Mouse (Mus musculus): Measurements from ENCODE around the gene Mier2. TPM values are rescaled to one million over a fixed set of nuclear protein-coding genes. Genes with fewer than 3 reads are reported as not detected.

The Mier2 gene
- 18.7 and 21.7 TPM in 2 replicates for polyA plus RNA-seq (2011; ENCODE audit: insufficient read depth, insufficient read length, low replicate concordance, missing spikeins)

- no peak within 1 kb of the TSS for H3K27ac ChIP-seq (ENCODE audit: control insufficient read depth, insufficient read depth, low read depth, low read length, poor library complexity)
Measured at GRCm38 (mm10) chr10:79554330-79555237, at the start of gene Mier2. Gene Mier2, minus strand, starts transcription at chr10:79555199.

GRCm38 (mm10) chr10:79597936-79598230 is 42.9 kb upstream of the Mier2 start:
- TF ChIP-seq POLR2A (IDR thresholded peaks at IDR 0.05; ENCODE audit: borderline replicate concordance, control insufficient read depth, low read depth, low read length) (no peak), CTCF (IDR thresholded peaks at IDR 0.05; ENCODE audit: control insufficient read depth, insufficient read depth, low read length) (no peak)
- no peaks in the 10 kb centered on the region for H3K4me1 ChIP-seq (ENCODE audit: control insufficient read depth, insufficient read depth, low read length)
- WGBS, result 73% methylated on average over 4 of the region's 4 CpGs
- no peak overlapping the region for H3K27ac ChIP-seq (ENCODE audit: control insufficient read depth, insufficient read depth, low read depth, low read length, poor library complexity)
- no peak overlapping the region for H3K4me3 ChIP-seq (replicated peaks; ENCODE audit: control insufficient read depth, low read depth, low read length)

More at GRCm38 (mm10) chr10:79554330-79555237, at the start of gene Mier2:
- H3K4me3 ChIP-seq (replicated peaks; ENCODE audit: control insufficient read depth, low read depth, low read length), result peak within 1 kb of the TSS; percentile 71
- WGBS, result under 1% methylated on average over 107 of the region's 108 CpGs
- H3K4me1 ChIP-seq (ENCODE audit: control insufficient read depth, insufficient read depth, low read length), result no peaks in the 10 kb centered on the region
- TF ChIP-seq CTCF (IDR thresholded peaks at IDR 0.05; ENCODE audit: control insufficient read depth, insufficient read depth, low read length), result no peak
- no peak; the same call in 1 of the 2 replicates for TF ChIP-seq POLR2A (IDR thresholded peaks at IDR 0.05; ENCODE audit: borderline replicate concordance, control insufficient read depth, low read depth, low read length)

- H3K4me1 ChIP-seq (ENCODE audit: control insufficient read depth, insufficient read depth, low read length), result no peaks in the 10 kb centered on the region
- 18% methylated on average over 13 of the region's 13 CpGs for WGBS
- TF ChIP-seq CTCF (IDR thresholded peaks at IDR 0.05; ENCODE audit: control insufficient read depth, insufficient read depth, low read length), result no peak
- TF ChIP-seq POLR2A (IDR thresholded peaks at IDR 0.05; ENCODE audit: borderline replicate concordance, control insufficient read depth, low read depth, low read length), result no peak
- no peak overlapping the region for H3K27ac ChIP-seq (ENCODE audit: control insufficient read depth, insufficient read depth, low read depth, low read length, poor library complexity)
- H3K4me3 ChIP-seq (replicated peaks; ENCODE audit: control insufficient read depth, low read depth, low read length), result no peak overlapping the region
Measured at GRCm38 (mm10) chr10:79597051-79597935, 42.3 kb upstream of the Mier2 start.

- 68% methylated on average over 8 of the region's 8 CpGs for WGBS
- no peak for TF ChIP-seq POLR2A (IDR thresholded peaks at IDR 0.05; ENCODE audit: borderline replicate concordance, control insufficient read depth, low read depth, low read length)
- no peak for TF ChIP-seq CTCF (IDR thresholded peaks at IDR 0.05; ENCODE audit: control insufficient read depth, insufficient read depth, low read length)
- H3K27ac ChIP-seq (ENCODE audit: control insufficient read depth, insufficient read depth, low read depth, low read length, poor library complexity), result no peak overlapping the region
- H3K4me3 ChIP-seq (replicated peaks; ENCODE audit: control insufficient read depth, low read depth, low read length), result no peak overlapping the region
- H3K4me1 ChIP-seq (ENCODE audit: control insufficient read depth, insufficient read depth, low read length), result no peaks in the 10 kb centered on the region
Measured at GRCm38 (mm10) chr10:79595590-79595929, 40.6 kb upstream of the Mier2 start.

GRCm38 (mm10) chr10:79594872-79595589 is 40.0 kb upstream of the Mier2 start:
- Histone ChIP-seq H3K27ac (ENCODE audit: control insufficient read depth, insufficient read depth, low read depth, low read length, poor library complexity) (no peak overlapping the region), H3K4me3 (replicated peaks; ENCODE audit: control insufficient read depth, low read depth, low read length) (no peak overlapping the region), H3K4me1 (ENCODE audit: control insufficient read depth, insufficient read depth, low read length) (no peaks in the 10 kb centered on the region)
- 16% methylated on average over 17 of the region's 17 CpGs for WGBS
- peak; percentile 80 for TF ChIP-seq CTCF (IDR thresholded peaks at IDR 0.05; ENCODE audit: control insufficient read depth, insufficient read depth, low read length)
- no peak for TF ChIP-seq POLR2A (IDR thresholded peaks at IDR 0.05; ENCODE audit: borderline replicate concordance, control insufficient read depth, low read depth, low read length)

GRCm38 (mm10) chr10:79594111-79594510 is 39.1 kb upstream of the Mier2 start:
- 21% methylated on average over 6 of the region's 6 CpGs for WGBS
- Histone ChIP-seq H3K4me3 (replicated peaks; ENCODE audit: control insufficient read depth, low read depth, low read length) (no peak overlapping the region), H3K27ac (ENCODE audit: control insufficient read depth, insufficient read depth, low read depth, low read length, poor library complexity) (no peak overlapping the region), H3K4me1 (ENCODE audit: control insufficient read depth, insufficient read depth, low read length) (no peaks in the 10 kb centered on the region)
- TF ChIP-seq CTCF (IDR thresholded peaks at IDR 0.05; ENCODE audit: control insufficient read depth, insufficient read depth, low read length) (no peak), POLR2A (IDR thresholded peaks at IDR 0.05; ENCODE audit: borderline replicate concordance, control insufficient read depth, low read depth, low read length) (no peak)

- no peak for TF ChIP-seq POLR2A (IDR thresholded peaks at IDR 0.05; ENCODE audit: borderline replicate concordance, control insufficient read depth, low read depth, low read length)
- no peak for TF ChIP-seq CTCF (IDR thresholded peaks at IDR 0.05; ENCODE audit: control insufficient read depth, insufficient read depth, low read length)
- H3K4me1 ChIP-seq (ENCODE audit: control insufficient read depth, insufficient read depth, low read length), result no peaks in the 10 kb centered on the region
- WGBS, result 19% methylated on average over 1 of the region's 1 CpGs
- H3K4me3 ChIP-seq (replicated peaks; ENCODE audit: control insufficient read depth, low read depth, low read length), result no peak overlapping the region
- no peak overlapping the region for H3K27ac ChIP-seq (ENCODE audit: control insufficient read depth, insufficient read depth, low read depth, low read length, poor library complexity)
Measured at GRCm38 (mm10) chr10:79590702-79591101, 35.7 kb upstream of the Mier2 start.
